Comparison of ENCODE assay signal across 15 mouse cellular contexts in genomic region chr17:6007902-6008301, GRCm38 (mm10).
DNase-seq lines count a peak whose midpoint lies in the region; ATAC-seq and TF ChIP-seq lines count a peak whose summit lies in the region.
"Had no signal": no experiment of that assay in that cellular context is flagged by ENCODE, and none has a peak within 500 bp of the region (broad histone marks: within the 10 kb centered on the region; RNA-seq: fewer than 3 reads in every experiment).

No protein-coding gene starts in this region.

- no peaks in the 10 kb centered on the region for H3K9me3 ChIP-seq in heart, postnatal 0 days (replicated peaks; ENCODE audit: control insufficient read depth, low read length)
- H3K9me3 ChIP-seq in stomach, postnatal 0 days (ENCODE audit: control insufficient read depth, low read length): no peaks in the 10 kb centered on the region
- H3K9me3 ChIP-seq: embryonic facial prominence, embryonic 13.5 days; liver, embryonic 13.5 days had no signal

- no peak overlapping the region for H3K4me3 ChIP-seq in heart, postnatal 0 days (ENCODE audit: low read depth, low read length)
- no peak overlapping the region for H3K4me3 ChIP-seq in stomach, postnatal 0 days (ENCODE audit: low read depth, low read length)
- H3K4me3 ChIP-seq: embryonic facial prominence, embryonic 13.5 days; liver, embryonic 13.5 days had no signal

- no peak overlapping the region for H3K4me2 ChIP-seq in heart, postnatal 0 days (ENCODE audit: low read depth, low read length)
- H3K4me2 ChIP-seq in stomach, postnatal 0 days (replicated peaks; ENCODE audit: low read depth): no peak overlapping the region
- H3K4me2 ChIP-seq: embryonic facial prominence, embryonic 13.5 days; liver, embryonic 13.5 days had no signal

- ATAC-seq in heart, postnatal 0 days (ENCODE audit: insufficient read depth, low read depth): no peak
- ATAC-seq in stomach, postnatal 0 days (ENCODE audit: low FRiP score, low TSS enrichment): peak; percentile 48
- no peak for ATAC-seq in frontal cortex, adult (ENCODE audit: low TSS enrichment)

- peak overlapping the region; percentile 27; the same call in 1 of the 2 replicates for H3K27ac ChIP-seq in heart, postnatal 0 days (ENCODE audit: low read depth)
- peak overlapping the region; percentile 67 for H3K27ac ChIP-seq in stomach, postnatal 0 days (replicated peaks)
- H3K27ac ChIP-seq: embryonic facial prominence, embryonic 13.5 days; liver, embryonic 13.5 days had no signal

- H3K4me1 ChIP-seq in heart, postnatal 0 days (ENCODE audit: control insufficient read depth, insufficient read depth): peaks cover 33% of the 10 kb centered on the region
- H3K4me1 ChIP-seq in stomach, postnatal 0 days (replicated peaks; ENCODE audit: control insufficient read depth, insufficient read depth): peaks cover 13% of the 10 kb centered on the region; the same call in 1 of the 2 replicates

- H3K36me3 ChIP-seq in heart, postnatal 0 days (replicated peaks; ENCODE audit: control insufficient read depth, insufficient read depth, low read length): peaks cover 35% of the 10 kb centered on the region
- H3K36me3 ChIP-seq in stomach, postnatal 0 days (ENCODE audit: control insufficient read depth, insufficient read depth, low read length): peaks cover 4% of the 10 kb centered on the region; the same call in 1 of the 2 replicates

- 74% methylated on average over 9 of the region's 9 CpGs for WGBS in heart, postnatal 0 days
- WGBS in stomach, postnatal 0 days: 49% methylated on average over 9 of the region's 9 CpGs

- no peak for TF ChIP-seq EP300 in heart, postnatal 0 days (IDR thresholded peaks at IDR 0.05; ENCODE audit: low read depth)
- no peak for TF ChIP-seq EP300 in stomach, postnatal 0 days (optimal IDR thresholded peaks at IDR 0.05)

- TF ChIP-seq CTCF in heart, postnatal 0 days (IDR thresholded peaks at IDR 0.05; ENCODE audit: low read depth): no peak
- no peak for TF ChIP-seq CTCF in stomach, postnatal 0 days (IDR thresholded peaks at IDR 0.05; ENCODE audit: low read depth)

- H3K9ac ChIP-seq in heart, postnatal 0 days (replicated peaks; ENCODE audit: low read depth, low read length): no peak overlapping the region
- no peak overlapping the region for H3K9ac ChIP-seq in stomach, postnatal 0 days (ENCODE audit: low read length)
- H3K9ac ChIP-seq: embryonic facial prominence, embryonic 13.5 days; liver, embryonic 13.5 days had no signal

- no peaks in the 10 kb centered on the region for H3K27me3 ChIP-seq in heart, postnatal 0 days (ENCODE audit: control insufficient read depth, insufficient read depth, low read length)
- no peaks in the 10 kb centered on the region for H3K27me3 ChIP-seq in stomach, postnatal 0 days (ENCODE audit: control insufficient read depth, insufficient read depth, low read length)
- H3K27me3 ChIP-seq: embryonic facial prominence, embryonic 13.5 days; liver, embryonic 13.5 days had no signal

- DNase-seq in heart, postnatal 0 days (ENCODE audit: low spot score): no peak
- no peak for DNase-seq in heart, postnatal 4 days
- peak; percentile 38 for DNase-seq in thymus, postnatal 0 days (ENCODE audit: low spot score)
- DNase-seq in thymus, postnatal 36 days: no peak
- peak; percentile 62 for DNase-seq in induced T-regulatory cell, adult 2 months (ENCODE audit: low read depth)
- DNase-seq in stomach, postnatal 0 days (ENCODE audit: low spot score): peak; percentile 54
- DNase-seq in kidney, postnatal 25 days: no peak
- DNase-seq: adrenal gland, adult 8-10 months; cerebellum, adult 9-10 months; heart, postnatal 10 days; kidney, adult 9 months; liver, embryonic 13.5 days; retina, postnatal 1 day had no signal

Comparison
In these comparisons a context has a peak if more than half of its experiments do, and no peak if none do; other contexts are left out.
1. DNase-seq: peak in thymus, postnatal 0 days (single experiment), induced T-regulatory cell, adult 2 months (single experiment) and stomach, postnatal 0 days (single experiment); none in heart, postnatal 0 days (single experiment), heart, postnatal 4 days (single experiment), thymus, postnatal 36 days (0 of 2) and kidney, postnatal 25 days (0 of 2).